Mouse (Mus musculus) G1E (cell line): ENCODE measurements at regions not wholly inside any gene's neighbourhood (a gene's known extent, or its start where the extent isn't known, plus 50 kb on each side); places are given as distances from the start of the nearest gene placed in this dataset.

Source experiments
- CTCF ChIP-seq: IDR thresholded peaks from 2 replicates; pipeline ENCODE4 v1.5.1; 2012; ENCODE audit warnings: low read depth, low read length, inconsistent platforms, mixed read lengths
- GATA1 ChIP-seq: IDR thresholded peaks from 2 replicates; pipeline ENCODE4 v1.6.1; 2012; ENCODE audit warnings: borderline replicate concordance, low read length, inconsistent platforms, mixed read lengths

- TF ChIP-seq GATA1 = no peak
- no peak for TF ChIP-seq CTCF
Observed at GRCm38 (mm10) chr17:45873200-45873955, 139.7 kb upstream of the 1600014C23Rik start.
